Mouse (Mus musculus) layer of hippocampus, adult 11-12 months (tissue): ENCODE data around the gene Mllt11.
A peak's percentile ranks its signal among the peaks of the same experiment; 100 is the strongest.

Experiments used
- DNase-seq: peaks from one replicate; pipeline ENCODE4 v3.0.0; 2022; ENCODE audit warnings: low spot score

Gene Mllt11

DNA sequence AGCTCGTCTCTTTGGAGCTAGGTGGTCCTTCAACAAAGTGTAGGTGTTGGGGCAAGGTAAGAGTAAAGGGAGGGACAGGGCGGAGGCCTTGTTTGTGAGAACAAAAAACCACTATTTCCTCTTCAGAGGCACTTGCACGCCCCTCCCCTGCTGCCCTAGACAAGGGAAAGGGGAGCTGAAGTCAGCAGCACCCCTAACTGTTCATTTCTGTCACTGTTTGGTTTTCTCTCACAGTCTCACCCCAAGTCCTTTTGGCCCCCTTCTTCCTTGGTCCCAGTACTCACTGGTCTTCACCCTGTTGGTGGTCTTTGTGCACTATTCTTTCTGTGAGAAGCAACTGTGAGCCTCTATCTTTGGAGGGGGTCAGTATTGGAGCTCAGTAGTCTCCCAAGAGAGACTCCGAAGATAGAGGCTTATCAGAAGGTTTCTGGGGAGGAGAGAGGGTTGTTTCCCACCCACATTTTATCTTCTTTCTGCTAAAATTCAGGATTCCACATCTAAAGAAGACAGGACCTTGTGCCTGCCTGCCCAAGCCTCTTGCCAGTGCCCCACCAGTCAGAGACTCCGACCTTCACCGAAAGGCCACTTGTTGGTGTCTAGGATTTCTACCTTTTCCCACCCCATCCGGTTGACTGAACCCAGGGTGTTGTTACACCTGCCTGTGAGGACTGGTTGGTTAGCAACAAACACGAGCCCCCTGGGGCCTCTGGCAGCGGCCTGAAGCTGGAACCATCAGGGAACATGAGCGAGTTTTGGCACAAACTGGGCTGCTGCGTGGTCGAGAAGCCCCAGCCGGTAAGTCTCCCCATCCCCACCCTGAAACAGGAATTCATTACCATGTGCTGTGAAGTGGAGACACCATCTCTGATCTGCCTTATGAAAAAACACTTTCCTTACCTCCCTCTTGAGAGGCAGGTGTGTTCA is at the start of gene Mllt11:
Gene Mllt11, minus strand, starts transcription at position 874 of the 924 bp plus-strand sequence.
- DNase-seq = no peak

DNA sequence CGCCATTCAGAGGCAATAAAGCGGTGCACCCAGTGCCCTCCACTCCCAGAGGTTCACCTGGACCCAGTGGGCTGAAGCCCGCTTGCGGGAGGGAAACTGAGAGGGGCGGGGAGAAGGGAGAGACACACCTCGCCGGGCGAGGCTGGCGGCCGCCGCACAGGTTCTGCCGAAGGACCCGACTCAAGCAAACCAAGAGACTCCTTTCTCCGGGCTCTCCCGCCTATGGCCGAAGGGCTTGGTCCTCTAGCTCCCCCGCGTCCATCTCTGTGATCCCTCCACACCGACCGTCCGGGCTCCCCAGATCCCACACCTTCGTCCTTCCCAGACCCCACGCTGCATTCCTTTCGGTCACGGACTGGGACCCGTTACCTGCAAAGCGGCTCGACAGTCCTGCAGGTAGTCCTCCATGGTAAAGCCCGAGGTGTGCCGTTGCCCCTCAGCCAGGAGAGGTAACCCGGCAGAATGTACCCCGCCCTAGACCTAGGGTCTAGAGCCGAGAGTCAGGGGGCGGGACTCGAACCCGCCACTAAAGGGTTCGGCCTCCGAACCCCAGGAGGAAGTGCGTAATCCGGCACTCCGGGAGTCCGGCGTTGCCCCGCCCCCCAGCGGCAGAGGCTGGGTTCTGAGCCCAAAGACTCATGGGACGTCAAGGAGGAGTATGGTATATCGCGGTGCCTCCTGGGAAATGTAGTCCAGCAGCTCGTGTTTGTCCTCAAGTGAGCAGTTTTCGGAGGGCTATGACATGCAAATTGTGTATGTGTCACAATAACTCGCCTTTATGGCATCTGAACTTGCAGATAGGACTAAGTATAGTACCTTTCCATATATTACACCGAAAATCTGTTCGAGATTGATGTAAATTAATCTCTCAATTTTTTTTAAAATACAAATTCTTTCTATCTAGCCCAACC is 49.5 kb upstream of the Mllt11 start, which contains the start of the genes Mindy1 and Prune1:
Gene Mindy1, plus strand, starts transcription at position 130 of the 911 bp plus-strand sequence.
Gene Prune1, minus strand, starts transcription at position 861 of the 911 bp plus-strand sequence.
- peak; percentile 99 for DNase-seq

DNA sequence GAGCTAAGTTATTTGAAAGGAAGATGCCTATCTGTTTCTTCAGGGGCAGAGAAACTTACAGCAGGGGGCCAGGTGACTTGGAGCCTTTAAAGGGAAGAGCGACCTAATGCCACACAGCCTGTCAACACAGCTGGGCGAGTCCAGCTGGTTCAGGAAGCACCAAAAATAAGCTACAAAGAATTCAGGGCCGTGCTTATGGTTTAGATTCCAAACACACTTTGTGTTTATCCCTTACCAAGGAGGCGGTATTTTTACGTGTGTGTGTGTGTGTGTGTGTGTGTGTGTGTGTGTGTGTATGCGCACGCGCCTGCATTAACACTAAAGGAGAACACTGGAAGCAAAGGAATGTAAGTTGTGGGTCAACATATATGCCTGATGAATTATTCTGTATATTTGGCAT is 48.8 kb upstream of the Mllt11 start:
- peak; percentile 25 for DNase-seq

DNA sequence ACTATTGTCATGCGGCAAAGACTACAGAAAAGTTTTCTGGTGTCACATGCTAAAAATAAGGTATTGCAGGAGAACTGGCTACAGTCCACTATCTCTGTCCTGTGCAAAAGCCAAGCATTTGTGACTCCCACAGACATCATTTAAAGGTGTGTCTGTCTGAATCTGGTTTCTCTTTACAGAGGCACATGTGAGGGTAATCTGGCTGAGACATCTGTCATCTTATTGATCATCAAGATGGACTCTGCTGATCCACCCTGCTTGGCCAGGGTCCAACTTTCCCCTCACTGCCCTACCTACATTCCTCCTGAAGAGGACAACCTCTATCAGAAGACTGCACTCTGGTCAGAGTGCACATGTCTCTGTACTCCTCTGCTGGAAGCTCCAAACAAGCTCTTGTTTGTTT is 45.2 kb upstream of the Mllt11 start:
- DNase-seq = no peak

DNA sequence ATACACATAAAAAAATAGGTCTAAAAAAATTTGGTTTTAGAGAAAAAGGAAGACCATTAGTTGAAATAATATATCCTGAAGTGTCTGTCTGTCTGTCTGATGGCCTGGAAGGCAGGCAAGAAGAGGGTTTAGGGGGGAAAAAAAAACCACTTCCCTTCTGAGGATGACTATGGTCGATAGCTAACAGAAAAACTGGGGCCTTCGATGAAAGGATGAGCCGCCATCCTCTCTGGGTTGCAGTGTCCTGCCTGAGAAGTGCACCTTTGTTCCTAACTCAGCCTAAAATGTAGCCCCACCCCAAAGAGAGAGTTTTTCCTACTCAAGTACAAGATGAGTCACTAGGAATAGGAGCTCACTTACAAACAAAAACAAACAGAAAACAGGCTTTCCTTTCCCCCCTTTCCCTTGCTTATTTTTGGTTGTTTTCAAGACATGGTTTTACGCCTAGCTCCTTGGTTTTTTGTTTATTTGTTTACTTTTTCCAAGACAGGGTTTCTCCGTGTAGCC is 44.5 kb upstream of the Mllt11 start:
- no peak for DNase-seq

DNA sequence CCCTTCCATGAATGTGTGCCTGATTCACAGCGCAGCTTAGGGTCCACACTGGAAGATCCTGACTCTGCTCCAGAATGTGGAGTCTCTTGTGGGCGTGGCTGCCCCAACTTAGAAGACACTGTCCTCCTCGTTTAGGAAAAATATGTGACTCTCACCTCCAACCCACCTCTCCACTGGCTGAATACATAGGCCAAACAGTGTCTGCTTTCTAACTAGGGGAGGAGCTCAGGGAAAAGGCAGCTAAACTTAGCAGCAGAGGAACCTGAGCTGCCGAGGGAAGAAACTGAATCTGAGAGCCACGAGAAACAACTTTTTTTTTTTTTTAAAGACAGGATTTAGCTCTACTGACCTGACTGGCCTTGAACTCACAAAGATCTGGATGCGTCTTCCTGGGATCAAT is 43.2 kb upstream of the Mllt11 start:
- no peak for DNase-seq

DNA sequence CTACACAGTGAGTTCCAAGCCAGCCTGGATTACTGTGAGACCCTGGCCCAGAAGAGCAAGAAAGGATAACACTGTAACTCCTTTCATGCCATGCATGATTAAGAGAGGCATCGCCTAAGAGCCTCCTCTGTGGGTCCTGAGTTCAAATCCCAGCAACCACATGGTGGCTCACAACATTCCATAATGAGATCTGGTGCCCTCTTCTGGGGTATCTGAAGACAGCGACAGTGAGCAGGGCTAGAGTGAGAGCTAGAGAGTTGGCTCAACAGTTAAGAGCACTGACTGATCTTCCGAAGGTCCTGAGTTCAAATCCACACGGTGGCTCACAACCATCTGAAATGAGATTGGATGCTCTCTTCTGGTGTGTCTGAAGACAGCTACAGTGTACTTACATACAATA is 42.5 kb upstream of the Mllt11 start:
- no peak for DNase-seq

DNA sequence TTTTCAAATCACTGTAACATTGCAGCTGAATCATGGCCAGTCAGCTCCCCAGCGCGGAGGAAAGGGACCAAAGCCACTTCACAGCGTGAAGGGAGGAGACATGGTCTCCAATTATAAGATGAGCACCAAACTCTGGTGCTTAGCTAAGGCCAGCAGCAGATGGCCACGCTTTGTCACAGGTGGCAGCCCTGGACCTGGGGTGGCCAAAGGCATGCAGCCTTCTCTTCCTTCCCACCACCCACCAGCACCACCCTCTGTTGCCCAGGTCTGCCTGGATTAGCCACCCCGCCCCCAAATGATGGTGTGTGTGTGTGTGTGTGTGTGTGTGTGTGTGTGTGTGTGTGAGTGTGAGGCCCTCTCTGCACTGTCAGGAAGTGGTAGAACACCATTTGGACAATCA is 41.5 kb upstream of the Mllt11 start:
- DNase-seq = no peak

DNA sequence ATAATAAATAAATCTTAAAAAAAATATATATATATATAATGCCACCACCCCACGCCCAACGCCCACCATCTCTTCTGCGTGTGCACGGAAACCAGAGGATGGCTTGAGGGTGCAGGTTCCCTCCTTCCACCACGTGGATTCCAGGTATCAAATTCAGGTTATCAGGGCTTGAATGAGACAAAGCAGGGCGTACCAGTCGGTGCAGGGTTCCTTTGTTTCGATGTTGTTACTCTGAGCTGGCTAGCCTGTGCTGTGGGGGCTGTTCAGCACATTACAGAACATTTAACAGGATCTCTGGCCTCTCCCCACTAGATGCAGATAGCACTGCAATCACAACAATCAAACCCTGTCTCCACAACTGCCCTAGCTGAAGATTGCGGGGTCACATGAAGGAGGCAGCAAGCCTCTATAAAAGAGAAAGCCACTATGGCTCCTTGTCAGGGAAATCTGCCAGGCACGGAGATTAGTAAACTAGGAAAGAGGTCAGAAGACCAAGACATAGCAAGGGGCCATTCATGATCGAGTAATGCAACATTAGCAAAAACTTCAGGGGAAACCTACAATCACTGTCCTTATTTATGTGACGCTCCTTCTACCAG is 38.9 kb upstream of the Mllt11 start:
- DNase-seq = no peak

DNA sequence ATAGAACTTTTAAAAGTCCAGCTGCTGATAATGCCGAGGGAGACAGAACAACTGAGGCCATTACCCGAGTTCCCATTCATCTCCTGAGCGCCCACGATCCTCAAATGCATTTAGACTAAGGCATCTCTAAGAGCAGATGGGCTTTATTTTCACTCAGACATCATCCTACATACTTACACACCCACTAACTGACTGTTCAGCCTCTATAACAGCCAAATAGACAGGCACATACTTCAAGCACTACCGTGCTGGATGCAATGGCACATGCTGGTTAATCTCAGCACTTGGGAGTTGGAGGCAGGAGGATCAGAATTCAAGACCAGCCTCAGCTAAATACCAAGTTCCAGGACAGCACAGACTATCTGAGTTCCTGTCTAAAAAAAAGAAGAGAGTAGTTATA is 37.8 kb upstream of the Mllt11 start:
- no peak for DNase-seq

DNA sequence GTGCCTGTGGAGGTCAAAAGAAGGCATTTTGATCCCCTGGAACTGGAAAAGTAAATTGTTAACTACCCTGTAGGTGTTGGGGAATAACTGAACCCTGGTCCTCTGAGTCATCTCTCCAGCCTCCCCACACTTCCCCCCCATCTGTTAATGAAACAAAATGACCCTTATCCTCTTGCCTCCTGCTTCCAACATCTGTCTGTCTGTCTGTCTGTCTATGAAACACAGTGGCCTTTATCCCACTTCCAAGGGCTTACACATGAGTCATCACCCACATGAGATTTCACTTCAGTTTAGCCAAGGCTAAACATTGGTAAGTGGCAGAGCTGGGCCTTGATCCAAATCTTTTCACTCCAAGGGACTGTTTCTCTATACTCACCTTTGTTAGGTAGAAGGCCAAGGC is 35.9 kb upstream of the Mllt11 start:
- DNase-seq = no peak

DNA sequence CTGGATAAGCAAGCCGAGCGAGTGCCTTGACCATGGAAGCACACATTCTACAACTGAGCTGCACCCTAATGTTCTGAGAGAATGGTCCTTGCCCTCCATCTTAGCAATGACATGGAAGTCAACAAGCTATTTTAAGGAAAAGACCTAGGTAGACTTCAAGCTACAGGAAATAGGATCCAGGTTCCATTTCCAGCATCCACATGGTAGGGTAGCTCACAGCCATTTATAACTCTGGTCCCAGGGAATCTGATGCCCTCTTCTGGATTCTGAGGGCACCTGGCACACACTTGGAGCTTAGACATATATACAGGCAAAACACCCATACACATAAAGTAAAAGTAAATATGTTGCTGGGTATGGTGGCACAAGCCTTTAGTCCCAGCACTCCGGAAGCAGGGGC is 34.1 kb upstream of the Mllt11 start:
- DNase-seq = no peak

DNA sequence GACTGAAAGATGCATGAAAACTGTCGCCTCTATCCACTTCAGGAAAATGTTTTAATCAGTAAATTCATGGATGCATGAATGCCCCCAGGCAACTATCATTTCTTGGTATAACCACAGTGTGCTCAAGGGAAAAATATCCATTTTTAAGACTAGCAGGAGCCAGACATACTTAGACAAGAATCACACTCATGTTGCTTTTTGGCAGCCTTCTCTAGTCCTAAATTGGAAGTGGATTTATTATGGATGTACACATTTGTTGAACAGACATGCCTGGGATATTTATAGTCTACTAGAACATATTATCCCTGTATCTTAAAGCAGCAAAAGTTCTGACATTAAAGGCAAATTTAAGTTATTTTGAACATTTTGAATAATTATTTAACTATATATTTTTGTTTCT is 32.8 kb upstream of the Mllt11 start:
- DNase-seq = no peak

DNA sequence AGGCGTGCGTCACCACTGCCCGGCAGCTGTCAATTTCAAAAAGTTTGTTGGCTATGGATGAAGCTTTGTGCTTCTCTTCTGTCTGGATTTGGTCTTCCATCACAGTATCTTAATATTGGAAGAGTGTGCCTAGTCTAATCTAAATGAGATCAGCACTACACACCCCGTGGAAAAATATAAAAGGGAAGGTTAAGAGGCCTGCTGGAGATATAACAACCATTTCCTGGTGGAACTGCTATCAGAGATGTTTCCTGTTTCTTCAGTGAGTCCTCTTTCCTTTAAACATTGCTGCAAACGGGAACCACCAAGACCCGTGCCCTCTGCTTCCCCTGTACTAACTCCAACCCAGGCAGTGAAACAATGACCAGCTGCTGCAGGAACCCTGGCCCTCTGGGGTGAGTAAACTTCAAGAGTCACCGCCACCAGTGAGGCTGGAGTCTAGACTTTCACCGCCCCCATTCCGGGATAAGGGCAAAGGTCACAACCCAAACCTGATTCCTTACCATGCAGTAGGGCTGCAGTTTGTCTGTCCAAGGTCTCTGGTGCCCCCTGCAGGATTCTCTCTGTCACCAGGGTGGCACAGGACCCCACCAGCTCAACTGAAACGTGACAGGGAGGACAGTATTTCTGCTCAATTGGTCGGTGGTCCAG is 31.2 kb upstream of the Mllt11 start:
- peak; percentile 79 for DNase-seq

DNA sequence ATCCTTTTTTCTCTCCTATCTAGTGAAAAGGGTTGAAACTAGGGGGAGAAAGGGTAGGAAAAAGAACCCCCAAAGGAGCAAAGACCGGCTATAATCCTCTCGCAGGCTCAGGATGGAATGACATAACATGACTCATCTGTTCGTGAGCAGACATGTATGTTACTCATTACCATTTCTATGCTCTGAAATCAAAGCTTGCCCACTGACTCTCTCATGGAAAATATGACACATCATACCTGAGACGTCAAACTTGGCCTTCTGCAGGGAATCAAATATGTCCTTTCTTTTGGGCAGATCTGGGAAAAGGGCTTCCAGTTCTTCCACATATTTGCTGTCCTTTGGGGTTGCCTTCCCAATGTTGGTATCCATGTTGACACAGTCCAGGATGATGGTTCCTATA is 30.0 kb upstream of the Mllt11 start:
- DNase-seq = no peak

DNA sequence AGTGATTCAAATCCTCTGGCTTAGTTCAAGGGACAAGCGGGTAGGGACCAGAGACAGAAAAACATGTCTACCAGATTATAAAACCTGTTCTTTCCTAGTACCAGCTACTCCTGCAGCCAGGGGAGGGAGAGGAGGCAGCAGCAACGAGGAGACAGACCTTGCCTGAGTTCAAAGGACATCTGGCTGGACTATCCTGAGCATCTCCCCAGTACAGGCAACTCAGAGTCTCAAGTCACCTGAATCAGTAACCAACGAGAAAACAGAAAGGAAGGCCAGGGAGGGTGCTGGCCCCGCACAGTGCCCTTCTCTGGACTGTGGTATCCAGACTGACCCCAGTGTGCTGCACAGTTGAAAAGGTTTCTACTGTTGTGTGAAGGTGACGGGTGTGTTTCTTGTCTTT is 25.0 kb upstream of the Mllt11 start:
- DNase-seq = no peak

DNA sequence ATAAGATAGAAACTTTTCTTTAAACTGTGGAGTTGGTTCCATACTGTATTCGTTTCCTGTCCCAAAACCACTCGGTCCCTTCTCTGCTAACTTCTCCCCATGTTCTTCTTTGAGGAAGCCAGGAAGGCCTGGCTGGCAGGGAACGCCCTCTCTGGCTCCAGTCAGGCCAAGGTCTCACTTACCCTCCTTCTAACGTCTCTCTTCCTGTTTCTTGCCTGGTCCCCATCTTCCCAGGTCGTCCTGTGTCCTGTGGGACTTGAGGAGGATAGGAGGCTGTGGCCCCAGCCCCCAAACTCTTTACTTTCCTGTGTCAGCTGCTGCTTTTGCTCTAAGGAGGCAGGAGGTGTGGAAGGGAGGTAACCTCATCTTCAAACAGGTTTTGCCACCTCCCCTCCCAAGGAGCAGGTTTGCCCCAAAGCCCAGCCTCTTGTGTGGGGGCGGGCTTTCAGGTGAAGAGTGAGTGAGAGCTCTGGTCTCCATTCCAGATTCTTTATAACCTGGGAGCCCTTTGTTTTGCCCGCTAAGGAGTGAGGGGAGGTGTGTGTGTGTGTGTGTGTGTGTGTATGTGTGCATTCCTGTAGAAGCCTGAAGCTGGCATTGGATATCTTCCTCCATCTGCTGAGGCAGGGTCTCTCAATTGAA is 18.9 kb upstream of the Mllt11 start, which contains the start of gene Bnipl:
Gene Bnipl, minus strand, starts transcription at position 411 of the 642 bp plus-strand sequence.
- no peak for DNase-seq

DNA sequence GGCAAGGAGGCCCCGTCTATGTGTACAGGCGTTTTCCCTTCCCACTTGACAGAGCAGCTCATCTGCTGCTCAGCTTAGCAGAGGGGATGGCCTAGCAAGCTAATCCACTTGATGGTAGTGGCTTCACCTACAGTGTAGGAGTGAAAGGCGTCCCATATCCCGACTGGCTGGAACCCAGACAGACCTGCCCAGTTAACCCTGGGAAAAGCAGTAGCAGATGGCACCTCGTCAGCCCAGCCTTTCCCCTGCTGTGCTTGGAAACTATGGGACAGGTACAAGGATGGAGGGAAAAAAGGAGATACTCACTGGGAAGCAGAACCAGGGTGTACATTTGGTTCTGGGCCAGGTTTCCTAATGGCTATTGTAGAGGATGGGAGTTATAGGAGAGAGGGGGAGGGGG is 18.4 kb upstream of the Mllt11 start:
- DNase-seq = no peak

DNA sequence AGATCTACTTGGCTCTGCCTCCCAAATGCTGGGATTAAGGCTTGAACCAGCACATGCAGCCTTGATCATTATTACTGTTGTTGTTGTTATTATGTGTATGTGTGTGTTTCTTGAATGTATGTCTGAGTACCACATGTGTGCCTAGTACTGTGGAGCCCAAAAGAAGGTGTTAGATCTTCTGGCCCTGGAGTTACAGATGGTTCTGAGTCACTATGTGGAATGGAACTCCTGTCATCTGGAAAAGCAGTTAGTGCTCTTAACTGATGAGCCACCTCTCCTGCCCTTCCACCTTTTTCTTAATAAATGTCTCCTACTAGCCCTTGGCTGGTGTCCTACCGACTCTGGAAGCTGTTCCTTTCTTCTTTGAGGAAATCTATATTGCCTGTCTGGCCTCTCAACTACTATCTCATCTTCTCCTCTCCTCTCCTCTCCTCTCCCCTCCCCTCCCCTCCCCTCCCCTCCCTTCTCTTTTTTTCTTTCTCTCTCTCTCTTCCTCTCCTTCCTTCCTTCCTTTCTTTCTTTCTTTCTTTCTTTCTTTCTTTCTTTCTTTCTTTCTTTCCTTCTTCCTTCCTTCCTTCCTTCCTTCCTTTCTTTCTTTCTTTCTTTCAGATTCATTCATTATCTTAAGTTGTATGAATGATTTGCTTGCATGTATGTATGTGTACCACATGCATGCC is 15.8 kb upstream of the Mllt11 start:
- no peak for DNase-seq

DNA sequence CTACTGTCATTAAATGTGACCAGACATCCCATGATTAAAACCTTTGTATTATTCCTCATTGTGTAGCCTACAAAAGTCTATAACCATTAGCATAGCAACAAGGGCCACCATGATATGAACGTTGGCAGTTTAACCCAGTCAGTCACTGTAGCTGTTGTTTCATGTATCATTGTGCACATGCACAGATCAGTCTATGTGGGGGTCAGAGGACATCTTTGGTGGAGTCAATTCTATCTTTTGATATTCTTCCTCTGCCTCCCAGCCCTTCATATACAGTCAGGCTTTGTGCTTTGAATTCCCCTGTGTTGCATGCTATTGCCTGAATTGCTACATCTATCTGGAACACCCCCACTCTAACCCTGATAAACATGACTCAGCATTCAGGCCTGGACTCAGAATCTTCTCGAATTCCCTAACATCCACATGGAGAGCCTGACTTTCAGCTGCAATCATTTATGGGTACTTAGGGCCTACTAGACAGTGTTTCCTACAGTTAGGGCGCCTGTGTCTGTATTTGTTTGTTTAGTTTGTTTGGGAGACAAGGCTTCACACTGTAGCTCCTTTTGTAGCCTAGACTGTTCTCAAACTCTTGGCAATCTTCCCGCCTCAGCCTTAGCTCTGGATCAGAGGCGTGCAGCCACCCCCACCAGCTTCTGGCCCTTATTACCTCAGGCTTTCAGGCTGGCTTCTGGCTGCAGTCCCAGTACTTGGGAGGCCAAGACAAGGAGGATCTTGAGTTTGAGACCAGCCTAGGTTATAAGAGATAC is 14.7 kb upstream of the Mllt11 start:
- DNase-seq = peak; percentile 58
